Mouse (Mus musculus): Measurements from ENCODE around the gene Ppip5k1. TPM values are rescaled to one million over a fixed set of nuclear protein-coding genes. Genes with fewer than 3 reads are reported as not detected.
"Not testable (repeated sequence)": the region's sequence is repeated elsewhere in the genome, so short reads cannot be mapped to it uniquely, and the experiment has no call there.

Ppip5k1 gene
- total RNA-seq (2021): 10 to 100 TPM; 16.8 to 18.5 TPM
- long read RNA-seq, experiment 1, partial matches to known transcripts: 2 of 8 reads
- long read RNA-seq, experiment 1, other reads (novel, unspliced or antisense): 6 of 8 reads
- long read RNA-seq, experiment 2, partial matches to known transcripts: 4 of 12 reads
- long read RNA-seq, experiment 2, other reads (novel, unspliced or antisense): 8 of 12 reads

DNA sequence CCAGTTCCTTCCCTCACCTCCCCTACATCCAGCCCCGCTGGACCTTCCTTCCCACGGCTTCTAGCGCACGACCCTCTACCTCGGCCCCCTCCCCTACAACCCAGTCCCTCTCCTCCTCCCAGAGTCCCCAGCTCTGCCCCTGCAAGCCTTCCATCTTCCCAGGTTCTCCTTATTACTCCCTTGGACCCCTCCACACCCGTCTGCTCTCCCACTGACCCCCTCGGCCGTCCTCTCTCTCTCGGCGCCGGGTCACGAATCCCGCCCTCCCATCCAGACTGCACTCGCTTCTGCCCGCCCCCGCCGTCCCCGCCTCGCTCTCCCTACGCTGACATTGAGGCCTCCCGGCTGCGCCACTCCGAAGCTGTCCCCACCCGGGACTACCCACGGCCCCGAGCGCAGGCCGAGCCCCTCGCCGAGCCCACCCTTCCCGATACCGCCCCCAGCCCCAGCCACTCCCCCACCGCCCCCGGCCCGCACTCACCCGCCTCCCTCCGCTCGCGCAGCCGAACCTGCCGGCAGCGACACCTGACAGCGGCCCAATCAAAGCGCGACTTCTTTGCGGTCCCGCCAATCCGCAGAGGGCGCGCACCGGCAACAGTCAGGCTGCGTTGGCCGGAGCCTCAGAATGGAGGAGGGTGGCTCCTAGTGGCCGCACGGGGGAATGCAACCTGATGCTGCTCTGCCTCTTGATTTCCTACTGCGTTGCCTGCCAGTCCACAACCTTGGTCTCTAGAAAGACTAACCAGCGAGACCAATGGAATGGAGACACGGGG is at the start of gene Ppip5k1:
Gene Ppip5k1 (minus strand): TSS at position 577 of the 773 bp plus-strand sequence.
- DNase-seq (ENCODE audit: low spot score in 2 of 2): peak; percentile 92 to 96

DNA sequence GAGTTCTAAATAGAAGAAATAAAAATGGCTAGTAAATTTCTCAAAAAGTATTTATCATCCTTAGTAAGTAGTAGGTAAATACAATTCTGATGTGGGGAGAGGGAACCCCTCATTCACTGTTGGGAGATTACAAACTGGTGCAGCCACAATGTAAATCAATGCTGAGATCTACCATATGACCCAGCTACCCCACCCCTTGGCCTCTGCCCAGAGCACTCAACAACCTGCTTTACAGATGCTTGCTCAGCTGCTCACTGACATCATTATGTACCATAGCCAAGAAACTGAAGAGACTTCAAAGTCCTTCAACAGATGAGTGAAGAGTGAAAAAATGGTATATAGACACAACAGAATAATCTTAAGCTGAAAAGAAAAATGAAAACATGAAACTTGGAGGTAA is 48.1 kb upstream of the Ppip5k1 start:
- no peak for DNase-seq (ENCODE audit: low spot score in 2 of 2)

DNA sequence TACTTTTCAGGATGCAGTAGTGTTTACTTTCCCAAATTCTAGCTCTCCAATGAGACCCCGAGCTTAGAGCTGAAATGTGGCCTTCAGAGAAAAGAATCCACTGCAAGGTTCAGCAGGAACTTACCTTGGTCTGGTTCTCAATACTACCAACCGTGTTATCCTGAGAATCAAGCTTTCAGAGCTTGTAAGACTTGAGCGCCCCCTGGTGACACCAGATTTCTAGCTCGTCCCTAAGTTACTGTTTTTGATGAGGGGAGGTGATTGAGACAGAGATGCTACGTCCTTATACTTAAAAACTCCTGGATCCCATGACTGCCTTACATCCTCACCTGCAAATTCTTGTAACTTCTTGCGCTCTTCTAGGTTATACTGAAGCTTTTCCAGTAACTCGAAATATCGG is 41.4 kb upstream of the Ppip5k1 start:
- DNase-seq (ENCODE audit: low spot score in 2 of 2): peak; percentile 57 to 82

DNA sequence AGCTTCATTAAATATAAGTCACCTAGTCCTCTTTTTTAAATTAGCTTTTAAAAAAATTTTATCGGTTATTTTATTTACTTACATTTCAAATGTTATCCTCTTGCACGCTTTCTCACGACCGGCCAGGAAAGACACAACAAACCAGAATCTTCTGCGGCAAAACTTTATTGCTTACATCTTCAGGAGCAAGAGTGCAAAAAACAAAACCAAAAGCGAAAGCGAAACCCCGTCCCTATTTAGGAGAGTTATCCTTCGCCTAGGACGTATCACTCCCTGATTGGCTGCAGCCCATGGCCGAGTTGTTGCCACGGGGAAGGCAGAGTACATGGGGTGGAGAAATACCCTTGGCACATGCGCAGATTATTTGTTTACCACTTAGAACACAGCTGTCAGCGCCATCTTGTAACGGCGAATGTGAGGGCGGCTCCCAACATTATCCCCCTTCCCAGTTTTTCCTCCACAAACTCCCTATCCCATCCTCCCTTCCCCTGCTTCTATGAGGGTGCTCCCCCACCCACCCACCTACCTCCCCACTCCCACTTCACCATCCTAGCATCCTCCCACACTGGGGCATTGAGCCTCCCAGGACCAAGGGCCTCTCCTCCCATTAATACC is 31.9 kb upstream of the Ppip5k1 start, which contains the start of gene Strc:
Gene Strc (minus strand): TSS at position 208 of the 615 bp plus-strand sequence.
- DNase-seq (ENCODE audit: low spot score in 2 of 2): not testable (repeated sequence)

DNA sequence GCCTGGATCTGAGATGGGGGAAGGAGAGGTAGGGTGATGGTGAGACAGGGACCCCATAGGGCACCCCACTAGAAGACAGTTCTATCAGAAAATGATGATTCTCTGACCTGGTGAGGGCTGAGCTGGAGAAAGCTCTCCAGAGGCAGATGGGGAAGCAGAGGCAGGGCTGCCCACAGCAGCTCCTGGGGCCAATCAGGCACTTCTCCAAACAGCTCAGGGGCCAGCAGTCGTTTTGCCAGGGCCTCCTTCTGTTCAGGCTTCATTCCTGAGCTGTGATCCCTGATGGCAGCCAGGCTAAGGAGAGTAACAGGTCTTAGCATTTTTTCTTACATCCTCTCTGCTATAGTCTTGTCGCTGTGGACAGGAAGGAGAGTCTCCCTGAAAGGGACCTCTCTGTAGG is 19.6 kb upstream of the Ppip5k1 start:
- no peak for DNase-seq (ENCODE audit: low spot score in 2 of 2)

DNA sequence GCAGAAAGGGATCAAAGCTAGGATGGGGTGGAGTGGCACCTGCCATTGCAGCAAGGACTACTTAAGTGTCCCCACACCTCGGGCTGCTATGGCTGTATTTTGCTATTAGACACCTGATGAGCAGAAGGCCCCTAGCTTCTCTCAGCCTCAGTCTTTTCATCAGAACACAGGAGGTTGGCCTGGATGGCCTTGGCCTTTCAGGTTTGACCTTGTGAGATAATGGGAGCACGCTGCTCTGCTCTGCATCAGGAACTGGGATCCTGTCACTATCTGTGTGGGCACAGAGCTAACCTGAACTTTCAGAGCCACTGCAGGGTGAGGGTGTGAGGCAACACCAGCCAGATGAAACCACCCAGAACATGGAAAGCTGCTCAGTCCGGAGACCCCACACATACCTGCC is 17.1 kb upstream of the Ppip5k1 start:
- no peak for DNase-seq (ENCODE audit: low spot score in 2 of 2)

DNA sequence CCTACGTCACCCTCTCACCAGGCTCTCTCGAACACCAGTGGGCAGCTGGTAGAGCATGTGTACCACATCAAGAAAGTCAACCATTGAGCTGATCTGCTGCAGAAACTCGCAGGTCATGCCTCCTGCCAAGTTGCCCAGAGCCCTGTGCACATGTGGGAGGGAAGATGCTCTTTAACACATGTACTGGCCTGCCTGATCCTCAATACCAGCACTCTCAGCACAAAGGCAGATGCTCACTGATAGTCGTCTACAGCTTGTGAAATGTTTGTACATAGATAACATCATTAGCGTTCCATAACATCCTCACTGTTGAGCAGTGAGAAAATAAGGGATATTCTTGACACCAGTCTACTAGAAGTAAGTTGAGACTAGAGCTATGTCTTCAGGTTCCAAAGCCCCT is 15.7 kb upstream of the Ppip5k1 start:
- DNase-seq (ENCODE audit: low spot score in 2 of 2): no peak

DNA sequence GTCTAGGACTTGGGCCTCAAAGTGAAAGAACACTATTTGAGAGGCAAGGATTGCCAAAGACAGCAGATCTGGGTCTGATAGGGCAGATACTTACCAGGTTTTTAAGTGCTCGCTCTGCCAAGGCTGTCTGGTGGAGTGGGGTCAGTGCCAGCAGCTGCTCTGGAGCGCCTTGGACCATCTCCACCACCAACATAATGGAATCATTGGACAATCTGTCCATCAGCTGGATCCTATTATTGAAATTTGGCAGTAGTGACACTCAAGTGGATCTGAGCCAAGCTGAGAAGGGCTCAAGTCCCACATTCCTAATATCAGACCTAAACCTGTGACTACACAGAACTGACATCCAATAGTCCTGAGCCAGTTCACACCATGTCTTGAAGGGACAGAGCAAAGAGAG is 13.6 kb upstream of the Ppip5k1 start:
- no peak for DNase-seq (ENCODE audit: low spot score in 2 of 2)

DNA sequence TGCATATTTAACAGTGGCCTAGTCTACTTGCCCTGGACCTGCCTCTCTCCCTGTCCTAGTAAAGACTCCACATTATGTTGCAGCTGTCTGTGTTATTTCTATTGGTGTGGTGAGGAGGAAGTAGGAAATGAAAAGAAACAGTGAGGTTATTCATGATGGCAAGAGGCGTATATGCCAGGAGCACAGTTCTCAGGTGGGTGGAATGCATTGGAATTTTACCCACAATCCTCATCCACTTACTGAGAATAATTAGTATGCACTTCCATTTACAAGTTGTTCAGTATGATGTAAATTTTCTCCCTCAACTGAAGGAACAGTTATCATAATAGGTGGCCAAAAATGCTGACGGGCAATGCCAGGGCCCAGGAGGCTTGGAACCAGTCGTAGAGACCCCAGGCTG is 8.5 kb upstream of the Ppip5k1 start:
- DNase-seq (ENCODE audit: low spot score in 2 of 2): no peak

DNA sequence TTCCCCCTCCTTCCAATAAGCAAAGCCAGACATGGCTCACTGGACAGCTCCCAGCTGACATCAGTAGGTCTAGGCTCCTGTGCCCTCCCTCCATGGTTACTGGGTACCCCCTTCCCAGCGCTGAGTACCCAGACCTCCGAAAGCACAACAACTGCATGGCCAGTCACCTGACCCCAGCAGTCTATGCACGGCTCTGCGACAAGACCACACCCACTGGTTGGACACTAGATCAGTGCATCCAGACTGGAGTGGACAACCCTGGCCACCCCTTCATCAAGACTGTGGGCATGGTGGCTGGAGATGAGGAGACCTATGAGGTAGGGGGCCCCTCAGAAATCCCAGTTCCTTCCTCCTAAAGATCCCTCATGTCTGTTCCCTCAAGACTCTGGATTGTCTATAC is 4.3 kb upstream of the Ppip5k1 start:
- DNase-seq (ENCODE audit: low spot score in 2 of 2): no peak

DNA sequence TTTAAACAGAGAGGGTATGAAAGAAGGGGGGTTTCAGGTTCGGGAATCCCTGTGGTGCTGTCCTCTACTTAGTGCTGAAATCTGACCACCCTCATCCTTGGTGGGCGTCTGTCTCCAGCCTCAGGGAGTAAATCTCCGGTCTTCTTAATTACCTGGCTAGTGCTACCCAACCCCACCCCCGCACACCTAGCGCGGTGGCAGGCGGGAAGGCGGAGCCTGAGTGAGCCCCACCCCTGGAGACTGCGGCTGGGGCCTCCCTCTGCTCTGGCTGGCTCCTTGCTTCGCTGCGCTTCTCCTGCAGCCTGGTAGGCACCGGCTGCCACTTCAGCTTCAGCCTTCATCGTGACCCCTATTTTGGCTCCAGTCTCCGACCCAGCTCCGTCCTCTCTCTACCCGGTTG is 3.2 kb upstream of the Ppip5k1 start:
- DNase-seq (ENCODE audit: low spot score in 2 of 2): no peak

DNA sequence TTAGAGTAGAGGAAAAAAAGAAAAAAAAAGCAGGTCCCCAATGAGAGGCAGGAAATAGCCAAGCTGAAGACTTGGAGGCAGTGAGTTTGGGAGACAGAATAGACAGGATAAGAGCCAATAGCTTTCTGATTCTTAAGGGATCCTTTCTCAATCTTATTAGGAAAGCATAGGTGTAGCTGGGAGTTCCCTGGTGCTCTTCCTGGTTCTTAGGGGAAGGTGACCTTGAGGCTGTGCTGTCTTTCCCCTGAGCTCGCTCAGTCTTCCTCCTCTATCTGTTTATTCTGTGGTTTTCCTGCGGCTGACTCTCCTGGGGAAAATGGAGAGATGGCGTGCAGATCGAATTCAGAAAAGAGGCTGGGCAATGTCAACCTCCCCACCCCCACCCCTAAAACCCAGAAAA is 2.8 kb upstream of the Ppip5k1 start:
- no peak for DNase-seq (ENCODE audit: low spot score in 2 of 2)

DNA sequence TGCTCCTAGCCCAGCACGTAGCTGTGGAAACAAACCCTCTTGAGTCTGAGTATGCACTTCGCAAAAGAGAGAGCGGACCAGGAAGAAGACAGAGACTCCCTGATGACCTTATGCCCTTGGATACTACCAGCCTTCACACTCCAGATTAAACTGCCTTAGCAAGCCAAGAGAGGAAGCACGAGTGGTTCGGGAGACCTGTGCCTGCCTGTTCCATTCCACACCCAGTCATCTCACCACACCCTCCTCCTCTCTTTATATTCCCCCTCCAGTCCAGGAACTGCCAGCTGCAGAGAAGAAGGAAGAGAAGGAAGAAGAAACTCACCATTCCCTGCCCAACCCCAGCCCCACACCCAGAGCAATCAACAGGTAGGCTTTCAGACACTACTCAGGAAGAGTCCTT is 2.3 kb upstream of the Ppip5k1 start, which contains the start of gene Ckmt1:
Gene Ckmt1 (plus strand): TSS at position 221 of the 400 bp plus-strand sequence.
- no peak for DNase-seq (ENCODE audit: low spot score in 2 of 2)

DNA sequence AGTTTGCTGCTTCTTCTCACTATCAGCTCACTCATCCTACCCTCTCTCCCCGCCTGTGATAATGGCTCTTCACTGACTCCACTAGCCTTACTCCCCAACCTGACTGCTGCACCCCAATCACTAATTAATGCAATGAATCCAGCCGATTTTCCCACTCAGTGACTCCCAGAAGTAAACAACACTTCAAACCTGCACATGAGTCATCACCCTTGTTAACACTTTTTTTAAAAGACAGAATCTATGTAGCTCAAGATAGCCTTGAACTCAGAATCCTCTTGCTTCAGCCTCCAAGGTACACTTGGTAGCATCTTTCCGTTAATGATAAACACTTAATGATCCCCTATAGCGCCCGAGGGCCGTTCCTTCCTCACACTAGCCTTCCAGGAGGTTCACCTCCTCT is 818 bp downstream of the Ppip5k1 start:
- no peak for DNase-seq (ENCODE audit: low spot score in 2 of 2)

DNA sequence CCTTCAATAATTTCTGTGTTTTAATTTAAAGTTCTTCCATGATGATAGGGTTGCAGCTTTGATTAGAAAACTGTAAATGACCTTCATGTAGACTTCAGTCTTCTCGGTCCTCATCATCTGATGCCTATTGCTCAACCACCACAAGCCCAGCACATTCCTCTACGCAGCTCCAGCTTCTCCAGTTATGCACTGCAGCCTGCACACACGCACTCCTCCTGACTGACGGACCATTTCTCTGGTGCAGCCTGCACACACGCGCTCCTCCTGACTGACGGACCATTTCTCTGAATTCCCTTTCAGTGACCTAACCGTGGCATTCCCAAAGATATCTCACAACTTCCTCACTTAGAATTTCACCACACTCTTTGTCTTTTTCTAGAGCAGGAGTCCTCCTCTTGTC is 2.0 kb downstream of the Ppip5k1 start:
- no peak for DNase-seq (ENCODE audit: low spot score in 2 of 2)

DNA sequence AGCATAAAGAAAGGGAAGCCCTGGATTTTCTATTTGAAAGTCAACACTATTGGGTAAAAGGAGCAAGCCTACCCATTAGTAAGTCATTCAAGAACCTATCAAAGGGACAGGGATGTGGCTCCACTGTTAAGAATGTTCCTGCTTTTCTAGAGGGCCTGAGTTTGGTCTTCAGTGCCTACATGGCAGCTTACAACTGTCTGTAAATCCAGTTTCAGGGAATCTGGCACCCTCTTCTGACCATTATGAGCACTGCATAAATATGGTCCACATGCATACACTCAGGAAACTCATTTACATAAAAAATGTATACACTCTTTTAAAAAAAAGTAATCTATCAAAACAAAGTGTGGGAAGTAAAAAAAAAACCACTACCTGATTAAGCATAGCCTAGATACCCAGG is 16.1 kb downstream of the Ppip5k1 start:
- no peak for DNase-seq (ENCODE audit: low spot score in 2 of 2)

DNA sequence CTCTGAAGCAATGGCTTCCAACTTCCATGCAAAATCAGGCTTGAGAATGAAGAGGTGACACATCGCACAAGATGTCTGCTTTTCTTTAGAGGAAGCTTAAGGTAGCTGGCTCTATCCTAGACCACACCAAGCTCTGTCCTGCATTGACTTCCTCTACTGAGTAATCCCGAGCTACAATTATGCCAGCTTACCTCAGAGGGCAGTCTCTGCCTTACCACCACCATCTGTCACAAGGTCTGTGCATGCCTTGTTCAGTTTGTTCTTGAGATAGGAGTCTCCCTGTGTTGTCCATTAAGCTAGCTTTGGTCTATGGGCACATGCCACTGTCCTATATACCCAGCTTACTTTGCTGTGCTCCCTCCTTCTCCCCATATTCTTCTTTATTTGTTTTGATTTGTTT is 25.7 kb downstream of the Ppip5k1 start:
- DNase-seq (ENCODE audit: low spot score in 2 of 2): no peak

DNA sequence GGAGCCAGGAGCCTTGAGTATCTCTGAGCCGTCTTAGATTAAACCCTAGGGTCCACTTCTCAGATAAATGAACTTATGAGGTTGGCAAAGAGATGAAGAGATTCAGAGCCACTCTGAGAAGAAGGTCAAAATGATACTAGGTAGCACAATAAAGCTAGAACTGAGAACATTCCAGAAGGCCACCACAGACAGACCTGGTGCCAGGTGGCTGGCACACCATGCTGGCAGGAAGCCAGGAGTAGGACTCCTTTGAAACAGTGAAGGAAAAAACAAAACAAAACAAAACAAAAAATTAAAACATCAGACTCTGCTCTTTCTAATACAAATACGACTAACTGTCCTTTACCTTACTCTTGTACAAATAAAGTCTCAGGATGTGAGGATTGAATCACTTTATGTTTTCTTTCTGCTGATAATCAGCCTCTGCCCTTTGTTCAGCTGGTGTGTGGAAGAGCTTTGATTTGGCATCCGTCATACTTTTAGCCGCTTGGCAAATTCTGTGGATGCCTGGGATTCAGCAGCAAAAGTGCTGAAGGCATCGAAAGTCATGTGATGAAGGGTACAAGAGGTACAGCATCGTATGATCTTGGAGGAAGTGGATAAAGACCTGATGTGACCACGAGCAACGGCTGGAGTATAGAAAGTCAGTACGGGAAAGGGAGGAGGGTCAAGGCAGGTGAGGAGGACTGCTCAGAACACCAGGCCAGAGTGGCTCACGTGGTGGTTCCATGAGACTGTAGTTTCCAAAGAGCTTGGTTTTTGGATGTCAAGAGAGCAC is 31.3 kb downstream of the Ppip5k1 start:
- no peak for DNase-seq (ENCODE audit: low spot score in 2 of 2)

DNA sequence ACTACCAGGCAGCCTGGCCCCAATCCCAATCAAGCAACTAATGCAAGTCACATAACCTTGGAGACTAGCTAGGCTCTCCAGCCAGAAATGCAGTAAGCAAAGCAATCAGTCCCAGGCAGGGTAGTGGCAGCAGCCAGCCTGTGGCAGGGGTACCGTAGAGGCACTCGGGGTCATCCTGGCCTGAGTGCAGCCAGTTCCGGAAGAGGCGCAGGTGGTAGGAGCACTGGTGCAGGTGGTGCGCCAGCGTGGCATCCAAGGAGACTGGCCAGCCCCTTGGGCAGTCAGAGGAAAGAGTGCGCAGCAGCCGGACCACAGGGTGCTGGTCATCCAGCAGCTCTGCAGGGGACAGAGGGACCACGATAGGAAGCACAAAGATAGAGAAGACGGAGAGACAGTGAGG is 32.2 kb downstream of the Ppip5k1 start:
- no peak for DNase-seq (ENCODE audit: low spot score in 2 of 2)

DNA sequence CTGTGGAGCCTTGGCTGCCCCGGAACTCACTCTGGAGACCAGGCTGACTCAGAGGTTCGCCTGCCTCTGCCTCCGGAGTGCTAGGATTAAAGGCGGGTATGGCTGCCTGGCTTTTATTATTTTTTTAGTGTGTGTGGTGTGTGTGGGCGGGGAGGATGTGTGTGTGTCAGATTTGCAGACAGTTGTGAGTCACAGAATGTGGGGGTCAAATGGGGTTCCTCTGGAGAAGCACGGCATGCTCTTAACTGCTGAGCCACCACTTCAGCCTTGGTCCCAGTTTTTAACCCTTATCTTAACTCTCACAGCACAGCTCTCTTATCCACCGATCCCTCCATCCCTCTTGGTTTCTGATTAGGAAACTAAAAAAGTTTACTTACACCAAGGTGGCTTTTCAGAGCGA is 38.9 kb downstream of the Ppip5k1 start:
- no peak for DNase-seq (ENCODE audit: low spot score in 2 of 2)

DNA sequence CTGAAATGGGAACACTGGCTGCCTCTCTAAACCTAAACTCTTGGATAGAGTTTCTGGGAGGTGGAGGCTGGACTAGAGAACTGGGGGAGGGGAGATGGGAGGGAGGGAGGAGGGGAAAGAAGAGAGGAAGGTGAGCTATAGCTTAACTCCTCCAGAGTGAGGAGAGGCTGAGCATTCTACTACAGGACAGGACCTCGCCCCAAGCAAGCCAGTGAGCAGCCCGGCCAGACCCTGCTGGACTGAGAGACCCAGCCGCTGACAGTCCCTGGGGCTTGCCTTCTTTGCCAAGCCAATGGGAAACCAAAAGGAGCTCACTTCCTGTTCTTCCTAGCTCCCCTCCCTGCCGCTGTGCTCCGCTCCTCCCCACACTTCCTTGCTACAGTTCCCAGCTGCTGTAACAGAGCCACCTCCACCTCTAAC is 46.2 kb downstream of the Ppip5k1 start:
- DNase-seq (ENCODE audit: low spot score in 2 of 2): no peak

DNA sequence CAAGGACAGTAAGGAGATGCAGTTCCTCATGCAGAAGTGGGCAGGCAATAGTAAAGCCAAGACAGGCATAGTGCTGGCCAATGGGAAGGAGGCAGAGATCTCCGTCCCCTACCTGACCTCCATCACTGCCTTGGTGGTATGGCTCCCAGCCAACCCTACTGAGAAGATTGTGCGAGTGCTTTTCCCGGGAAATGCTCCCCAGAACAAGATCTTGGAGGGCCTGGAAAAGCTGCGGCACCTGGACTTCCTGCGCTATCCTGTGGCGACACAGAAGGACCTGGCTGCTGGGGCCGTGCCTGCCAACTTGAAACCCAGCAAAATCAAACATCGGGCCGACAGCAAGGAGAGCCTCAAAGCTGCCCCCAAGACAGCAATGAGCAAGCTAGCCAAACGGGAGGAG is 55.2 kb downstream of the Ppip5k1 start:
- DNase-seq (ENCODE audit: low spot score in 2 of 2): no peak
